Mouse (Mus musculus) kidney, adult 2 months (tissue): ENCODE data around the gene Cnnm3.

Experiments used
- CTCF ChIP-seq: fragments of 200-500 bp; conservative IDR thresholded peaks from 2 replicates; pipeline ENCODE4 v1.5.1; 2011; ENCODE audit warnings: low read depth, mild to moderate bottlenecking, control low read depth, low read length, moderate library complexity, mixed read lengths; ENCODE audit not compliant: insufficient read depth, insufficient read length
- POLR2A ChIP-seq: fragments of 200-500 bp; IDR thresholded peaks from one replicate; pipeline ENCODE4 v1.6.1; 2011; ENCODE audit warnings: low read depth, low read length, control low read depth

- TF ChIP-seq CTCF = no peak
- no peak for TF ChIP-seq POLR2A
Measured at GRCm38 (mm10) chr1:36473211-36473780, 38.4 kb upstream of the Cnnm3 start.
